13 mouse cellular contexts compared by ENCODE assay signal in genomic region chr8:114880475-114881135, GRCm38 (mm10).
DNase-seq lines count a peak whose midpoint lies in the region; ATAC-seq and TF ChIP-seq lines count a peak whose summit lies in the region.
"Had no signal": no experiment of that assay in that cellular context is flagged by ENCODE, and none has a peak within 500 bp of the region (broad histone marks: within the 10 kb centered on the region; RNA-seq: fewer than 3 reads in every experiment).

No protein-coding gene starts in this region.

- H3K9me3 ChIP-seq in heart, embryonic 10.5 days = no peaks in the 10 kb centered on the region
- no peaks in the 10 kb centered on the region for H3K9me3 ChIP-seq in liver, postnatal 0 days (ENCODE audit: low read length)

- peak; percentile 48 for ATAC-seq in activated CD4-positive, CD25-positive, alpha-beta regulatory T cell, adult 4 months
- ATAC-seq in liver, postnatal 0 days = peak; percentile 20; the same call in 1 of the 2 replicates

- H3K4me2 ChIP-seq in liver, postnatal 0 days (ENCODE audit: low read depth, low read length) = peak overlapping the region; percentile 53

- H3K9ac ChIP-seq in liver, postnatal 0 days (replicated peaks) = no peak overlapping the region; the same call in 1 of the 2 replicates

- TF ChIP-seq EP300 in liver, postnatal 0 days (IDR thresholded peaks at IDR 0.05; ENCODE audit: low read depth) = no peak

- no peak overlapping the region for H3K4me3 ChIP-seq in heart, embryonic 10.5 days
- H3K4me3 ChIP-seq in liver, postnatal 0 days (ENCODE audit: low read depth, low read length) = no peak overlapping the region

- H3K36me3 ChIP-seq in heart, embryonic 10.5 days = no peaks in the 10 kb centered on the region
- no peaks in the 10 kb centered on the region for H3K36me3 ChIP-seq in liver, postnatal 0 days (replicated peaks; ENCODE audit: insufficient read depth, low read length)

- H3K27me3 ChIP-seq in heart, embryonic 10.5 days (ENCODE audit: insufficient read depth, poor library complexity, severe bottlenecking) = 0 out of 2 replicates have a peak, but pooled peaks cover 3% of the 10 kb centered on the region
- H3K27me3 ChIP-seq in liver, postnatal 0 days (ENCODE audit: insufficient read depth, low read length) = no peaks in the 10 kb centered on the region

- no peak for TF ChIP-seq CTCF in liver, postnatal 0 days (IDR thresholded peaks at IDR 0.05; ENCODE audit: low read depth)

- H3K27ac ChIP-seq in heart, embryonic 10.5 days = peak overlapping the region; percentile 74; the same call in 1 of the 2 replicates
- peak overlapping the region; percentile 69 for H3K27ac ChIP-seq in liver, postnatal 0 days (ENCODE audit: low read depth)
- H3K27ac ChIP-seq: kidney, postnatal 0 days had no signal

- 78% methylated on average over 8 of the region's 8 CpGs for WGBS in heart, embryonic 10.5 days
- WGBS in liver, postnatal 0 days (ENCODE audit: insufficient replicate concordance) = 37% methylated on average over 8 of the region's 8 CpGs

- DNase-seq in heart, embryonic 10.5 days (ENCODE audit: low spot score) = no peak
- no peak for DNase-seq in heart, postnatal 4 days
- peak; percentile 36 for DNase-seq in liver, postnatal 0 days
- DNase-seq in spleen, postnatal 4 days (ENCODE audit: low spot score in 2 of 2) = peak; percentile 33 to 66
- DNase-seq in cerebellum, postnatal 14 days = no peak
- no peak for DNase-seq in gastrocnemius, postnatal 10 days
- no peak for DNase-seq in urinary bladder, postnatal 25 days (ENCODE audit: low spot score)
- DNase-seq: cerebellum, adult 2 months; heart, adult 18-20 months; heart, postnatal 10 days; layer of hippocampus, postnatal 36 days had no signal

- H3K4me1 ChIP-seq in heart, embryonic 10.5 days = peaks cover 78% of the 10 kb centered on the region
- H3K4me1 ChIP-seq in liver, postnatal 0 days (ENCODE audit: insufficient read depth) = peaks cover 54% of the 10 kb centered on the region

Comparison
In these comparisons a context has a peak if more than half of its experiments do, and no peak if none do; other contexts are left out.
1. DNase-seq: peak in liver, postnatal 0 days (single experiment) and spleen, postnatal 4 days (2 of 2); none in heart, embryonic 10.5 days (single experiment), heart, postnatal 4 days (single experiment), cerebellum, postnatal 14 days (0 of 2), gastrocnemius, postnatal 10 days (single experiment) and urinary bladder, postnatal 25 days (single experiment).